Mouse (Mus musculus): ENCODE results near the gene Mical1.

GRCm38 (mm10) chr10:41448216-41448615 lies 27.9 kb upstream of the Mical1 start:
- TF ChIP-seq POLR2A (IDR thresholded peaks at IDR 0.05; ENCODE audit: insufficient read depth, low read depth, low read length) (no peak), EP300 (IDR thresholded peaks at IDR 0.05; ENCODE audit: insufficient read depth, low read depth, low read length) (no peak)
